Mouse (Mus musculus) CH12.LX (cell line): ENCODE data around the gene Gm49318. TPM values are rescaled to one million over a fixed set of nuclear protein-coding genes. Genes with fewer than 3 reads are reported as not detected.

Experiments used
- DNase-seq: peaks from one replicate; pipeline ENCODE4 v3.0.0-alpha.2; 2013; ENCODE audit errors: extremely low read depth
- H3K27ac ChIP-seq: 2 replicates; pipeline ENCODE4 v1.5.1; 2012; ENCODE audit warnings: low read depth, mild to moderate bottlenecking, control low read depth, moderate library complexity; ENCODE audit not compliant: insufficient read depth
- H3K27me3 ChIP-seq: replicated peaks from 2 replicates; pipeline ENCODE3; 2012; ENCODE audit warnings: inconsistent platforms
- H3K36me3 ChIP-seq, 2 experiments: replicated peaks in 1 of 2; 2 replicates each; pipeline versions ENCODE3 to v1.6.1; 2012; ENCODE audit warnings: inconsistent platforms in 1 of 2, low read length in 1 of 2, mild to moderate bottlenecking in 1 of 2, mixed read lengths in 1 of 2, moderate library complexity in 1 of 2; ENCODE audit not compliant: control insufficient read depth in 1 of 2, insufficient read depth in 1 of 2
- H3K4me1 ChIP-seq, 2 experiments: 2 replicates each; pipeline ENCODE4 v1.6.1; 2012; ENCODE audit warnings: inconsistent platforms in 1 of 2, moderate library complexity in 1 of 2; ENCODE audit not compliant: insufficient read depth in 2 of 2, control insufficient read depth in 1 of 2
- H3K4me2 ChIP-seq: 2 replicates; pipeline ENCODE4 v1.6.1; 2012; ENCODE audit warnings: low read depth, mild to moderate bottlenecking, control low read depth; ENCODE audit not compliant: poor library complexity, insufficient read depth, severe bottlenecking
- H3K4me3 ChIP-seq, 3 experiments: fragments of 150-350 bp in 1 of 3; sonication (generic) in 1 of 3; replicated peaks in 1 of 3; 2 replicates each; pipeline versions ENCODE3 to v1.5.1; 2011 to 2012; ENCODE audit warnings: low read depth in 2 of 3, low read length in 2 of 3, mild to moderate bottlenecking in 2 of 3, moderate library complexity in 2 of 3, control low read depth in 1 of 3, improper control_type of control experiment in 1 of 3, inconsistent platforms in 1 of 3, mixed read lengths in 1 of 3; ENCODE audit not compliant: poor library complexity in 1 of 3
- H3K79me2 ChIP-seq: replicated peaks from 2 replicates; pipeline ENCODE4 v1.6.1; 2012; ENCODE audit warnings: mild to moderate bottlenecking, moderate library complexity; ENCODE audit not compliant: control insufficient read depth, poor library complexity, insufficient read depth, severe bottlenecking; ENCODE audit errors: extremely low read depth
- H3K9ac ChIP-seq: 2 replicates; pipeline ENCODE4 v1.6.1; 2012; ENCODE audit warnings: low read depth, mild to moderate bottlenecking, control low read depth, moderate library complexity; ENCODE audit not compliant: insufficient read depth
- H3K9me3 ChIP-seq: replicated peaks from 2 replicates; pipeline ENCODE3; 2012; ENCODE audit warnings: low read length, inconsistent platforms, mixed read lengths
- BHLHE40 ChIP-seq: IDR thresholded peaks from 2 replicates; pipeline ENCODE4 v1.6.1; 2011; ENCODE audit warnings: mild to moderate bottlenecking, low read depth, low read length, improper control_type of control experiment
- CHD1 ChIP-seq: IDR thresholded peaks from 2 replicates; pipeline ENCODE4 v1.6.1; 2012; ENCODE audit warnings: low read depth, low read length, improper control_type of control experiment, inconsistent platforms
- CHD2 ChIP-seq: IDR thresholded peaks from 2 replicates; pipeline ENCODE4 v1.6.1; 2011; ENCODE audit warnings: low read length, improper control_type of control experiment
- CTCF ChIP-seq, 2 experiments: IDR thresholded peaks in 1 of 2; conservative IDR thresholded peaks in 1 of 2; 2 replicates each; pipeline ENCODE4 v1.5.1; 2011 to 2012; ENCODE audit warnings: low read depth in 2 of 2, low read length in 2 of 2, improper control_type of control experiment in 1 of 2, inconsistent platforms in 1 of 2, mild to moderate bottlenecking in 1 of 2, moderate library complexity in 1 of 2
- E2F4 ChIP-seq: IDR thresholded peaks from 2 replicates; pipeline ENCODE4 v1.6.1; 2011; ENCODE audit warnings: low read depth, low read length, improper control_type of control experiment; ENCODE audit not compliant: insufficient replicate concordance
- ELF1 ChIP-seq: IDR thresholded peaks from 2 replicates; pipeline ENCODE4 v1.6.1; 2014; ENCODE audit warnings: low read depth, mild to moderate bottlenecking, inconsistent platforms, low read length, improper control_type of control experiment
- EP300 ChIP-seq: IDR thresholded peaks from 2 replicates; pipeline ENCODE4 v1.6.1; 2011; ENCODE audit warnings: low read length, improper control_type of control experiment
- ETS1 ChIP-seq: conservative IDR thresholded peaks from 2 replicates; pipeline ENCODE4 v1.6.1; 2012; ENCODE audit warnings: low read depth, mild to moderate bottlenecking, inconsistent platforms, low read length, improper control_type of control experiment, moderate library complexity
- HCFC1 ChIP-seq: IDR thresholded peaks from 2 replicates; pipeline ENCODE4 v1.6.1; 2012; ENCODE audit warnings: low read depth, mild to moderate bottlenecking, inconsistent platforms, low read length, improper control_type of control experiment
- JUN ChIP-seq: IDR thresholded peaks from 2 replicates; pipeline ENCODE4 v1.6.1; 2011; ENCODE audit warnings: low read depth, mild to moderate bottlenecking, low read length, improper control_type of control experiment, moderate library complexity; ENCODE audit not compliant: insufficient read depth
- JUND ChIP-seq: conservative IDR thresholded peaks from 2 replicates; pipeline ENCODE4 v1.6.1; 2011; ENCODE audit warnings: low read depth, low read length, improper control_type of control experiment
- KAT2A ChIP-seq: IDR thresholded peaks from 2 replicates; pipeline ENCODE4 v1.6.1; 2012; ENCODE audit warnings: low read length, improper control_type of control experiment, inconsistent platforms; ENCODE audit not compliant: insufficient replicate concordance
- MAFK ChIP-seq: IDR thresholded peaks from 2 replicates; pipeline ENCODE4 v1.6.1; 2011; ENCODE audit warnings: low read length, improper control_type of control experiment; ENCODE audit not compliant: insufficient replicate concordance
- MAX ChIP-seq: IDR thresholded peaks from 2 replicates; pipeline ENCODE4 v1.6.1; 2011; ENCODE audit warnings: low read length, improper control_type of control experiment
- MAZ ChIP-seq: IDR thresholded peaks from 2 replicates; pipeline ENCODE4 v1.6.1; 2012; ENCODE audit warnings: low read depth, mild to moderate bottlenecking, inconsistent platforms, low read length, improper control_type of control experiment, moderate library complexity
- MXI1 ChIP-seq: IDR thresholded peaks from 2 replicates; pipeline ENCODE4 v1.6.1; 2011; ENCODE audit warnings: mild to moderate bottlenecking, low read depth, low read length, improper control_type of control experiment
- NELFE ChIP-seq: IDR thresholded peaks from 2 replicates; pipeline ENCODE4 v1.6.1; 2011; ENCODE audit warnings: low read depth, low read length, improper control_type of control experiment
- NRF1 ChIP-seq: IDR thresholded peaks from 2 replicates; pipeline ENCODE4 v1.6.1; 2014; ENCODE audit warnings: low read depth, mild to moderate bottlenecking, inconsistent platforms, low read length, improper control_type of control experiment, moderate library complexity
- PAX5 ChIP-seq: IDR thresholded peaks from 2 replicates; pipeline ENCODE4 v1.6.1; 2012; ENCODE audit warnings: low read length, inconsistent platforms, mixed read lengths
- POLR2A ChIP-seq: IDR thresholded peaks from 2 replicates; pipeline ENCODE4 v1.6.1; 2011; ENCODE audit warnings: low read depth, mild to moderate bottlenecking, improper control_type of control experiment, low read length
- SMC3 ChIP-seq: IDR thresholded peaks from 2 replicates; pipeline ENCODE4 v1.6.1; 2011; ENCODE audit warnings: low read depth, low read length, improper control_type of control experiment
- TBP ChIP-seq: conservative IDR thresholded peaks from 2 replicates; pipeline ENCODE4 v1.6.1; 2011; ENCODE audit warnings: low read depth, low read length, improper control_type of control experiment
- TCF12 ChIP-seq: IDR thresholded peaks from 2 replicates; pipeline ENCODE4 v1.6.1; 2014; ENCODE audit warnings: low read depth, mild to moderate bottlenecking, inconsistent platforms, low read length, improper control_type of control experiment
- UBTF ChIP-seq: IDR thresholded peaks from 2 replicates; pipeline ENCODE4 v1.6.1; 2012; ENCODE audit warnings: low read depth, mild to moderate bottlenecking, inconsistent platforms, low read length, improper control_type of control experiment, moderate library complexity
- USF1 ChIP-seq: IDR thresholded peaks from 2 replicates; pipeline ENCODE4 v1.6.1; 2014; ENCODE audit warnings: low read depth, mild to moderate bottlenecking, inconsistent platforms, low read length, improper control_type of control experiment
- ZMIZ1 ChIP-seq: IDR thresholded peaks from 2 replicates; pipeline ENCODE4 v1.6.1; 2012; ENCODE audit warnings: low read depth, mild to moderate bottlenecking, inconsistent platforms, low read length, improper control_type of control experiment
- dilution Hi-C: fragments of 300-500 bp; cut with MboI; formaldehyde crosslinking; loops from 2 replicates; pipeline ENCODE4 v1.14.3; 2020; ENCODE audit warnings: low sequenced_read_pairs; ENCODE audit not compliant: extremely low pct_unique_long_range_greater_than_20kb, extremely low pct_ligation_motif_present
- in situ Hi-C: fragments of 300-500 bp; cut with MboI; formaldehyde crosslinking; loops from 3 replicates; pipeline ENCODE4 v1.14.3; 2019; ENCODE audit warnings: low sequenced_read_pairs, low pct_ligation_motif_present, low pct_unique_long_range_greater_than_20kb, mixed read lengths
- polyA plus RNA-seq: library from polyadenylated mRNA; unstranded; fragments of >175 nt; gene quantifications from 2 replicates; pipeline ENCODE4 v1.2.1, GENCODE M21; 2012; ENCODE audit warnings: low read depth; ENCODE audit not compliant: insufficient read length
- total RNA-seq, 2 experiments: library from RNA; depleted of rRNA; stranded (reverse); fragments of 300-350 nt in 1 of 2; fragments of >200 nt in 1 of 2; gene quantifications; 2 replicates each; pipeline ENCODE4 v1.2.3; 2012 to 2014

Gene Gm49318
- total and polyA plus RNA-seq, 3 experiments, result not detected

- no peak overlapping the region for H3K4me2 ChIP-seq
- dilution Hi-C loops (no loop called here), in situ Hi-C loops (no loop called here)
- H3K9me3 ChIP-seq, result peaks cover 2% of the 10 kb centered on the region
- H3K36me3 ChIP-seq, result peaks cover 25 to 42% of the 10 kb centered on the region in 2 experiments
- no peak overlapping the region for H3K27ac ChIP-seq
- H3K27me3 ChIP-seq, result no peaks in the 10 kb centered on the region
- no peak for TF ChIP-seq ETS1
- no peak for TF ChIP-seq MXI1
- no peak for TF ChIP-seq NRF1
- no peak for TF ChIP-seq TCF12
- TF ChIP-seq POLR2A, result no peak
- no peak for TF ChIP-seq USF1
- no peak for TF ChIP-seq ZMIZ1
- no peak for TF ChIP-seq ELF1
- no peak for TF ChIP-seq JUN
- TF ChIP-seq CTCF (conservative IDR thresholded peaks at IDR 0.05 in 1 of 2, IDR thresholded peaks at IDR 0.05 in 1 of 2; ENCODE audit: low read depth in 2 of 2, low read length in 2 of 2), result no peak
- TF ChIP-seq, all 38 proteins: peak for 0
- Histone ChIP-seq H3K79me2 (no peaks in the 10 kb centered on the region), H3K4me3 (no peak overlapping the region), H3K9ac (no peak overlapping the region), H3K4me1 (no peaks in the 10 kb centered on the region)
- no peak for DNase-seq
Measured at GRCm38 (mm10) chr9:22053657-22054056, 17.4 kb downstream of the Gm49318 start.

GRCm38 (mm10) chr9:22051958-22052254 is 19.2 kb downstream of the Gm49318 start, which contains the start of gene Elavl3:
Gene Elavl3, minus strand, starts transcription at chr9:22052023.
- no peak for TF ChIP-seq BHLHE40
- no peak for TF ChIP-seq SMC3
- no peak for TF ChIP-seq ELF1
- TF ChIP-seq POLR2A, result no peak
- no peak for TF ChIP-seq NELFE
- dilution Hi-C loops, result no loop called here
- Histone ChIP-seq H3K27me3 (no peaks in the 10 kb centered on the region), H3K4me2 (no peak within 1 kb of the TSS), H3K27ac (no peak within 1 kb of the TSS), H3K9me3 (peaks cover 2% of the 10 kb centered on the region), H3K4me1 (no peaks in the 10 kb centered on the region), H3K4me3 (no peak within 1 kb of the TSS), H3K9ac (no peak within 1 kb of the TSS), H3K36me3 (peaks cover 12 to 24% of the 10 kb centered on the region in 2 experiments), H3K79me2 (no peaks in the 10 kb centered on the region)
- no peak for DNase-seq
- in situ Hi-C loops, result no loop called here

GRCm38 (mm10) chr9:22051161-22051957 is 19.7 kb downstream of the Gm49318 start:
- dilution Hi-C loops, result no loop called here
- no peak for DNase-seq
- no peak overlapping the region for H3K4me3 ChIP-seq
- in situ Hi-C loops, result no loop called here
- H3K9ac ChIP-seq, result no peak overlapping the region
- peaks cover 10 to 20% of the 10 kb centered on the region in 2 experiments for H3K36me3 ChIP-seq
- no peaks in the 10 kb centered on the region for H3K4me1 ChIP-seq
- H3K4me2 ChIP-seq, result no peak overlapping the region
- H3K27me3 ChIP-seq, result no peaks in the 10 kb centered on the region
- H3K79me2 ChIP-seq, result no peaks in the 10 kb centered on the region
- peaks cover 2% of the 10 kb centered on the region for H3K9me3 ChIP-seq
- no peak overlapping the region for H3K27ac ChIP-seq
- no peak for TF ChIP-seq JUND
- TF ChIP-seq HCFC1, result no peak
- TF ChIP-seq MAFK, result no peak
- no peak for TF ChIP-seq KAT2A
- no peak for TF ChIP-seq ZMIZ1
- TF ChIP-seq EP300, result no peak
- no peak for TF ChIP-seq CHD2
- TF ChIP-seq CTCF (conservative IDR thresholded peaks at IDR 0.05 in 1 of 2, IDR thresholded peaks at IDR 0.05 in 1 of 2; ENCODE audit: low read depth in 2 of 2, low read length in 2 of 2), result no peak
- TF ChIP-seq TCF12, result no peak
- no peak for TF ChIP-seq UBTF
- no peak for TF ChIP-seq MAX
- no peak for TF ChIP-seq E2F4
- TF ChIP-seq CHD1, result no peak
- no peak for TF ChIP-seq TBP
- TF ChIP-seq MAZ, result no peak
- TF ChIP-seq NELFE, result no peak
- no peak for TF ChIP-seq PAX5
